Mouse (Mus musculus) G1E (cell line): ENCODE data around the gene RPS10-NUDT3. TPM values are rescaled to one million over a fixed set of nuclear protein-coding genes. Genes with fewer than 3 reads are reported as not detected.
A peak's percentile ranks its signal among the peaks of the same experiment; 100 is the strongest.

Experiments used
- ATAC-seq: 2 replicates; pipeline ENCODE4 v1.8.0; 2016; ENCODE audit warnings: mild to moderate bottlenecking; ENCODE audit not compliant: insufficient number of reproducible peaks, poor library complexity, low FRiP score, severe bottlenecking; ENCODE audit errors: extremely low read depth
- DNase-seq: peaks from one replicate; pipeline ENCODE4 v3.0.0; 2012; ENCODE audit warnings: low spot score
- H3K27me3 ChIP-seq: 2 replicates; pipeline ENCODE4 v1.6.1; 2012; ENCODE audit warnings: mild to moderate bottlenecking, low read length, inconsistent platforms; ENCODE audit not compliant: insufficient read depth
- H3K36me3 ChIP-seq: replicated peaks from 2 replicates; pipeline ENCODE3; 2012; ENCODE audit warnings: mild to moderate bottlenecking, inconsistent platforms
- H3K4me1 ChIP-seq: 2 replicates; pipeline ENCODE4 v1.6.1; 2012; ENCODE audit warnings: low read depth, low read length, inconsistent platforms, mixed read lengths; ENCODE audit not compliant: insufficient read depth
- H3K4me3 ChIP-seq: 2 replicates; pipeline ENCODE4 v1.5.1; 2012; ENCODE audit warnings: low read depth, mild to moderate bottlenecking, inconsistent platforms, low read length, moderate library complexity, mixed read lengths
- H3K9me3 ChIP-seq: replicated peaks from 2 replicates; pipeline ENCODE4 v1.6.1; 2012; ENCODE audit warnings: inconsistent platforms
- CTCF ChIP-seq: IDR thresholded peaks from 2 replicates; pipeline ENCODE4 v1.5.1; 2012; ENCODE audit warnings: low read depth, low read length, inconsistent platforms, mixed read lengths
- GATA1 ChIP-seq: IDR thresholded peaks from 2 replicates; pipeline ENCODE4 v1.6.1; 2012; ENCODE audit warnings: borderline replicate concordance, low read length, inconsistent platforms, mixed read lengths
- GATA2 ChIP-seq: IDR thresholded peaks from 2 replicates; pipeline ENCODE4 v1.6.1; 2012; ENCODE audit warnings: low read depth, low read length, inconsistent platforms, borderline replicate concordance
- POLR2AphosphoS5 ChIP-seq: IDR thresholded peaks from 2 replicates; pipeline ENCODE4 v1.6.1; 2012; ENCODE audit warnings: low read depth, low read length, inconsistent platforms; ENCODE audit not compliant: insufficient replicate concordance
- TAL1 ChIP-seq: conservative IDR thresholded peaks from 2 replicates; pipeline ENCODE4 v1.6.1; 2012; ENCODE audit warnings: low read depth, low read length, inconsistent platforms, mixed read lengths
- polyA plus RNA-seq: library from polyadenylated mRNA; stranded (reverse); fragments of >175 nt; gene quantifications from 2 replicates; pipeline ENCODE4 v1.2.3, GENCODE M21; 2012
- total RNA-seq, 2 experiments: library from RNA; stranded (forward) in 1 of 2; stranded (reverse) in 1 of 2; fragments of 200-1000 nt in 1 of 2; fragments of >200 nt in 1 of 2; fragmentation: Nextera tagmentation in 1 of 2; gene quantifications; 2 replicates each; pipeline ENCODE4 v1.2.3; 2014 to 2017

Gene RPS10-NUDT3
- total and polyA plus RNA-seq, 3 experiments = not detected

DNA sequence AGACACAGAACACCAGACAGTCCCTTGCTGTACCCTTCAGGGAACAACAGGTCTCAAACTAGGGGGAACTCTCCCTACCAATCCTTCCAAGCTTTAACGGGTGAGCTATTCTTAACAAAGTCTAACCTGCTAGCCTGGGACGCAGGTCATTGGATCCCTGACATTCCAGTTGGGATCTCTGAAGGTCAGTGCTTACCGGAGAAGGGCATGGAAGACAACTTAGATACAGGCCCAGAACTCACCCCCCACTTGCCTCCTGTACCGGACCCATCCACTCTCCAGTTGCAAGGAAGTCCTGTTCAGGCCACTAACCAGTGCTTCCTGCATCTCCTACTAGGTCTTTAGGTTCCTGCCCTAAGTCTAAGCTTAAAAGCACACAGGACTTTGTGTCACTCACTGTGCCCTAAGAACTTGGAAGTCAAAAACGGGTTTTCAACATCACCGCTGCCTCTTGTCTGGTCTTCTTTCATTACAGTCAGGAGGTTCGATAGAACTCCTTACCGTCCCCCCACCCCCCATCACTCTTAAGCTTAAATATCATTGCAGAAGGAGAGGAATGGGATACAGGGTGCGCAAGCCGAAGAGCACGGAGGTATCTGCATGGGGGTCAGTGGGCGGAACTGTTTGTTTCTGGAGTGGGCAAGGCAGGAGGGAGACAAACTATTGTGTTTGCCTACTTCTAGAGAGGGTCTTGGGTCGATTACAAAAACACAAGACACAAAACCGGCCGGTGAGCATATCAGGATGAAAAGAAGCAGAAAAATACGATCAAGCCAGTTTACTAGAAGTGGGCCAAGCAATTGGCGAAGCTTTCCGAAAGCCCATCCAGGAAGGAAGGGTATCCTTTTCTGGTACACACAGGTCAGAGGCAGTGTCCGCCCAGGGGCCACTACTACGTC lies 80.7 kb downstream of the RPS10-NUDT3 start:
- Histone ChIP-seq H3K36me3 (peaks cover 23% of the 10 kb centered on the region), H3K27me3 (no peaks in the 10 kb centered on the region), H3K4me1 (peaks cover 70% of the 10 kb centered on the region), H3K4me3 (peak overlapping the region; percentile 95), H3K9me3 (no peaks in the 10 kb centered on the region)
- DNase-seq (peak; percentile 17), ATAC-seq (no peak)
- TF ChIP-seq TAL1 (no peak), POLR2AphosphoS5 (peak; percentile 12; the same call in 1 of the 2 replicates)

DNA sequence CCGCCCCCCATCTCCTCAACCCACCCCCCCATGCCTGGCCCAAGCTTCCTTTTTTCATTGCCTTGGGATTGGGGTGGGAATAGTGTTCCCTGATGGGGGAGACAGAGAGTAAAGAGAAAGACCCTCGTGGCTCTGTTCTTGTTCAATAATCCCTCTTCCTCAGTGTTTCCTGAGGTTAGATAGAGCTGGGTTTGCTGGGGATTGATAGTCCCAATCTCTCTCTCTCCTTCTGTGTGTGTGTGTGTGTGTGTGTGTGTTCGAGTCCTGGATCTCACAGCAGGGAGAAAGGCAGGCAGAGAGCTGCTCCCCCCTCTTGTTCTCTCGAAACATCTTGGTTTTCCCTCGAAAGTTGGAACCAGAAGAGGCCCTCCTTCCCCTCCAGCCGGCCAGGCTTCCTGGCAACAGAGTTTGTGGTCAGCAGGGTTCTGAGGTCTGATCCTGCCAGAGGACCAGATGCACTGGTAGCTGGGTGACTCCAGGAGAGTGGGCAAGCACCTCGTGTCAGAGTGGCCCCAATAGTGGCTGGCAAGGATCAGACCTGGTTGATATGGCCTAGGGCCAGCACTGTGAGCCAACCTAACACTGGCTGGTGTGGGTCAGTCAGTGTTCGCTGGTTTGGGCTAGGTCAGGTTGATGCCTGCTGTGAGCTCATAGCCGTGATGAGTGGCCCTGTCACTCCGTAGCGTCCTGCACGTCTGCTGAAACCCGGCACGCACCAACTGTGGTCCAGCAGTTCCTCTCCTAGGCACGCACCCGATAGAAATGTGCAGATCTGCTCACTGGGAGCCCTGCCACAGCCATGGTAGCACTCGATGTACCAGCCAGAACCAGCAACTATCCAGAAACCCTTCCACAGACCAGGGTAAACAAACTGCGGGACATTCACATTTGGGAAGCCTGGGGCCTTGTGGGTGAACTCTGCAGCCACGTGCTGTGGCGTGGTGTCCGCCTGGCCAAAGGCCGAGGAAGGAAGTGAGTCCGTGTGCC lies 82.5 kb downstream of the RPS10-NUDT3 start:
- DNase-seq (no peak), ATAC-seq (no peak)
- H3K4me3 ChIP-seq = peak overlapping the region; percentile 48; the same call in 1 of the 2 replicates
- no peaks in the 10 kb centered on the region for H3K9me3 ChIP-seq
- H3K4me1 ChIP-seq = peaks cover 66% of the 10 kb centered on the region
- TF ChIP-seq POLR2AphosphoS5 (0 out of 2 replicates have a peak, but pooled peaks have one; percentile 66), GATA1 (no peak)
- peaks cover 8% of the 10 kb centered on the region for H3K36me3 ChIP-seq
- H3K27me3 ChIP-seq = no peaks in the 10 kb centered on the region

DNA sequence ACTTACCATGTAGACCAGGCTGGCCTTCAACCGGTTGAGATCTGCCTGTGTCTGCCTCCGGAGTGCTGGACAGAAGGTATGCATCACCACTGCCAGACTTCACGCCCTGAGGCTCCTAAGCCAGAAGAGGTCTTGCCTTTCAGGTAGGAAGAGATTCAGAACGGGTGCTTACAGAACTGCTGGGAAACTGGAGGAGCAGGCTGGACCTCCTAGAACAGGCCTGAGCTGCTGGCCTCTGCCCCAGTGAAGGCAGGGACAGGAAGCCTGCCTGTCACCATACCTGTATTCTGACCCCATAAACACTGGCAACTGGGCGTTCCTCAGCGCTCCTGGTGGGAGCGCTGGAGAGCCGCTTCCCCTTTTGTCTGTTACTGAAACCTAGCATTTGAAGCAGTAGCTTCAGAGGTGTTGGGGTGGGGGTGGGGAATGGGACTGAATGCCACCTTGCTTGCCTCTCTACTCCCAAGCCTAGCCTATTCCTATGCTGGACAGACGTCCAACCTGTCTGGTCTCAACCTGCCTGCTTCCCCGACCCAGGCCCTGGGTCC lies 83.6 kb downstream of the RPS10-NUDT3 start:
- ATAC-seq = no peak
- TF ChIP-seq GATA2 (no peak), TAL1 (no peak), POLR2AphosphoS5 (no peak), CTCF (no peak), GATA1 (no peak)

DNA sequence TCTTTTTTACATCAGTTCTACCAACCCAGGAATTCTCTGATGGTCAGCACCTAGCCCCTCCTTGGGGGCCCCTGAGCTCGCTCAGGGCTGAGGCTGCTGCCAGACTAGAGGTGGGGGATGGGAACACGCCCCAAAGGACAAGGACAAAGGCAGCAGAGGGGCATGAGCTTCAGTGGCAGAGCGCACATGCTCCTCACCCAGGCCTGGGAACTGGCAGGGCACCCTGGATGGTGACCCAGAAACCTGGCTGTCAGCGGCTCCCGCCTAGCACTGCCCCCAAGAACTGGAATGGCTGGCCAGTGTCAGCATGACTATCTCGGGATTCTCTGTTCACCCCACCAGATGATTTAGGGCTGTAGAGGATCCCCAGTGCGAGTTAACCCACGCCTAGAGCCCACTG lies 85.8 kb downstream of the RPS10-NUDT3 start:
- no peak for ATAC-seq
- no peak for DNase-seq
- Histone ChIP-seq H3K4me3 (peak overlapping the region; percentile 11; the same call in 1 of the 2 replicates), H3K9me3 (no peaks in the 10 kb centered on the region), H3K4me1 (peaks cover 54% of the 10 kb centered on the region), H3K36me3 (peaks cover 8% of the 10 kb centered on the region), H3K27me3 (peaks cover 15% of the 10 kb centered on the region)
- no peak for TF ChIP-seq POLR2AphosphoS5
- TF ChIP-seq TAL1 = no peak
- TF ChIP-seq GATA1 = no peak
- TF ChIP-seq GATA2 = no peak
- no peak for TF ChIP-seq CTCF

More for the DNA sequence above, 83.6 kb downstream of the RPS10-NUDT3 start:
- Histone ChIP-seq H3K36me3 (peaks cover 8% of the 10 kb centered on the region), H3K9me3 (no peaks in the 10 kb centered on the region), H3K27me3 (peaks cover 6% of the 10 kb centered on the region; the same call in 1 of the 2 replicates), H3K4me3 (no peak overlapping the region), H3K4me1 (peaks cover 66% of the 10 kb centered on the region)
- DNase-seq = no peak

DNA sequence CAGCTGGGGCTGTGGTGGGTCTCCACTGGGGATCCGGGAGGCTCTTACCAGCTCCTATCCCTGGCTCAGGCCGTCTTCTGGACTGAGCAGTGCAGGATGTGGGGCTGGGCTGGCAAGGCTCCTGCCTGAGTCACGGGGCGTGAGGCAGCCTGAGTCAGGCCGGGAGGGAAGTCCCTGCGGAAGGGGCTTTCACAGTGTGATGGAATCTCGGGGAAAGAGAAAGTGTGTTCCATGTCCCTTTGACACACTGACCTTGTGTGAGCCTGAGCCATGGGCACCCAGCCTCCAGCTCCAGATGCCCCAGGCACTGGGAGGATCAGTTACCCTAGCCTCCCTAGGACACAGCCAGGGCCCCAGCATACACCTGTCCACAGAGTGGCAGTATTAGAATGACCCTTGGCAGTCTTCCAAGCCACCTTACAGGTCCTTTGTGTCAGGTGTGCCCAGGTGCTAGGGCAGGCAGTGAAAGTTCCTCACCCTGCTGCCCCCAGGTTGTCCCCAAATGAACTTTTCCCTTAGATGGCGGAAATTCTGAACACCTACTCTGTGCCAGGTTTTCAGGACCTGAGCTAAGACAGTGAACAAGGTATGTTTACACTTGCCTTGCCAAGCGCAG lies 87.7 kb downstream of the RPS10-NUDT3 start:
- peaks cover 22% of the 10 kb centered on the region for H3K27me3 ChIP-seq
- ATAC-seq = no peak
- TF ChIP-seq POLR2AphosphoS5 (no peak), CTCF (no peak), GATA1 (no peak), TAL1 (no peak), GATA2 (no peak)
- H3K9me3 ChIP-seq = no peaks in the 10 kb centered on the region
- DNase-seq = no peak
- peaks cover 39% of the 10 kb centered on the region for H3K4me1 ChIP-seq
- H3K4me3 ChIP-seq = no peak overlapping the region
- peaks cover 1% of the 10 kb centered on the region for H3K36me3 ChIP-seq
